ENCODE assay signal across 11 mouse cellular contexts in the genomic region with DNA sequence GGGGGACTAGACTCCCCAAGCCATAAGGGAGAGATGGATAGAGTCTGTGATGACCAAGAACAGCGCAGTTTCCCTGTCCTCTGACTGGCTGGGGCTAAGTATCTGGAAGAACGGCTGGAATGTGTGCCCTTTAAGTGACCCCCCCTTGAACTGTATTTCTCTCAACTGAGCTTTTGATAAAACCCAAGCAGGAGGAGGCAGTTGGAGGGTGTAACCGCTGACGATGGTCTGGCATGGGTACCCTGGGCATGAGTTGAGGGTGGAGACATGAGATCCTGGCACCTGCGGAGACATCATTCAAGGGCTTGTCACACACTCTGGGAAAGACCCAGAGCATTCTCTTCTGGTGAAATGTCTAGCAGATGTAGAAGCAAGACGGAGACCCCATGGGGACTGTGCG.
DNase-seq lines count a peak whose midpoint lies in the region; ATAC-seq and TF ChIP-seq lines count a peak whose summit lies in the region.
"Had no signal": no experiment of that assay in that cellular context is flagged by ENCODE, and none has a peak within 500 bp of the region (broad histone marks: within the 10 kb centered on the region; RNA-seq: fewer than 3 reads in every experiment).

No protein-coding gene starts in this region.

- no peaks in the 10 kb centered on the region for H3K36me3 ChIP-seq in heart, embryonic 10.5 days
- no peaks in the 10 kb centered on the region for H3K36me3 ChIP-seq in intestine, embryonic 16.5 days (ENCODE audit: control insufficient read depth, insufficient read depth, low read length)
- H3K36me3 ChIP-seq: midbrain, embryonic 15.5 days had no signal

- ATAC-seq in intestine, embryonic 16.5 days: 0 out of 2 replicates have a peak, but pooled peaks have one; percentile 28
- ATAC-seq in CD4-positive, CD25-positive, alpha-beta regulatory T cell, adult 4 months: no peak
- ATAC-seq: forebrain, embryonic 14.5 days; midbrain, embryonic 15.5 days had no signal

- no peak overlapping the region for H3K9ac ChIP-seq in intestine, embryonic 16.5 days (ENCODE audit: low read depth, low read length)
- H3K9ac ChIP-seq: midbrain, embryonic 15.5 days had no signal

- H3K27me3 ChIP-seq in heart, embryonic 10.5 days (ENCODE audit: insufficient read depth, poor library complexity, severe bottlenecking): no peaks in the 10 kb centered on the region
- H3K27me3 ChIP-seq in intestine, embryonic 16.5 days (replicated peaks; ENCODE audit: control insufficient read depth, insufficient read depth, low read length): no peaks in the 10 kb centered on the region
- H3K27me3 ChIP-seq: midbrain, embryonic 15.5 days had no signal

- no peak for TF ChIP-seq CTCF in left cerebral cortex, adult 2 months (IDR thresholded peaks at IDR 0.05)
- no peak for TF ChIP-seq CTCF in bone marrow macrophage, adult 2 months (IDR thresholded peaks at IDR 0.05; ENCODE audit: low read depth, low read length)

- intact Hi-C loops in left cerebral cortex, adult 2 months (cut with DNase I): no loop called here

- no peak overlapping the region for H3K4me3 ChIP-seq in heart, embryonic 10.5 days
- H3K4me3 ChIP-seq in left cerebral cortex, adult 2 months: no peak overlapping the region
- no peak overlapping the region for H3K4me3 ChIP-seq in bone marrow macrophage, adult 2 months (ENCODE audit: insufficient read depth, low read length)
- no peak overlapping the region for H3K4me3 ChIP-seq in intestine, embryonic 16.5 days (ENCODE audit: low read length)
- H3K4me3 ChIP-seq: midbrain, embryonic 15.5 days had no signal

- no peak for DNase-seq in heart, embryonic 10.5 days (ENCODE audit: low spot score)
- no peak for DNase-seq in heart, adult 9 months (ENCODE audit: low spot score in 2 of 2)
- no peak for DNase-seq in left cerebral cortex, adult 2 months (ENCODE audit: extremely low spot score in 1 of 2, low spot score in 2 of 2)
- DNase-seq in left cerebral cortex, adult 18-20 months (ENCODE audit: low spot score in 2 of 2): no peak
- no peak for DNase-seq in adrenal gland, adult 18-20 months (ENCODE audit: low spot score in 2 of 2)
- DNase-seq: cerebellum, adult 9-10 months had no signal

- no peaks in the 10 kb centered on the region for H3K9me3 ChIP-seq in heart, embryonic 10.5 days
- no peaks in the 10 kb centered on the region for H3K9me3 ChIP-seq in intestine, embryonic 16.5 days (ENCODE audit: control insufficient read depth, low read length)
- H3K9me3 ChIP-seq: midbrain, embryonic 15.5 days had no signal

- peaks cover 42% of the 10 kb centered on the region for H3K4me1 ChIP-seq in heart, embryonic 10.5 days
- H3K4me1 ChIP-seq in bone marrow macrophage, adult 2 months (ENCODE audit: control insufficient read depth, insufficient read depth, low read length): peaks cover 77% of the 10 kb centered on the region
- H3K4me1 ChIP-seq in intestine, embryonic 16.5 days (ENCODE audit: control insufficient read depth, insufficient read depth, low read length): peaks cover 10% of the 10 kb centered on the region; the same call in 1 of the 2 replicates
- H3K4me1 ChIP-seq: midbrain, embryonic 15.5 days had no signal

- 46% methylated on average over 7 of the region's 7 CpGs for WGBS in heart, embryonic 10.5 days
- WGBS in intestine, embryonic 16.5 days: 72% methylated on average over 7 of the region's 7 CpGs

- H3K4me2 ChIP-seq in intestine, embryonic 16.5 days (ENCODE audit: low read depth, low read length): no peak overlapping the region
- H3K4me2 ChIP-seq: midbrain, embryonic 15.5 days had no signal

- TF ChIP-seq POLR2A in bone marrow macrophage, adult 2 months (IDR thresholded peaks at IDR 0.05; ENCODE audit: borderline replicate concordance, low read depth, low read length): no peak

- H3K27ac ChIP-seq in heart, embryonic 10.5 days: peak overlapping the region; percentile 70
- peak overlapping the region; percentile 24; the same call in 1 of the 2 replicates for H3K27ac ChIP-seq in left cerebral cortex, adult 2 months
- peak overlapping the region; percentile 99 for H3K27ac ChIP-seq in bone marrow macrophage, adult 2 months (ENCODE audit: insufficient read depth, low read depth, low read length)
- no peak overlapping the region for H3K27ac ChIP-seq in intestine, embryonic 16.5 days (ENCODE audit: low read length)
- H3K27ac ChIP-seq: midbrain, embryonic 15.5 days had no signal
